Mouse (Mus musculus) limb, embryonic 15.5 days (tissue): ENCODE results near the gene Prkci. TPM values are rescaled to one million over a fixed set of nuclear protein-coding genes. Genes with fewer than 3 reads are reported as not detected.

Source experiments
- ATAC-seq: fragments of 200-750 bp; cut with Nextera tagmentation; 2 replicates; pipeline ENCODE4 v1.8.0; 2017; ENCODE audit warnings: low read depth, moderate TSS enrichment; ENCODE audit not compliant: insufficient number of reproducible peaks, low FRiP score, low TSS enrichment
- H3K27ac ChIP-seq: fragments of 300-500 bp; sonication (generic); 2 replicates; pipeline ENCODE4 v1.5.1; 2015; ENCODE audit warnings: moderate library complexity, mild to moderate bottlenecking, inconsistent platforms
- H3K27me3 ChIP-seq: fragments of 300-500 bp; sonication (generic); 2 replicates; pipeline ENCODE4 v1.6.1; 2015; ENCODE audit warnings: inconsistent platforms
- H3K36me3 ChIP-seq: fragments of 300-500 bp; sonication (generic); 2 replicates; pipeline ENCODE4 v1.6.1; 2015; ENCODE audit warnings: inconsistent platforms
- H3K4me1 ChIP-seq: fragments of 300-500 bp; sonication (generic); 2 replicates; pipeline ENCODE4 v1.6.1; 2015; ENCODE audit warnings: inconsistent platforms
- H3K4me2 ChIP-seq: fragments of 300-500 bp; sonication (generic); 2 replicates; pipeline ENCODE4 v1.6.1; 2015; ENCODE audit warnings: mild to moderate bottlenecking, inconsistent platforms
- H3K4me3 ChIP-seq: fragments of 300-500 bp; sonication (generic); 2 replicates; pipeline ENCODE4 v1.5.1; 2015; ENCODE audit warnings: mild to moderate bottlenecking, inconsistent platforms
- H3K9ac ChIP-seq: fragments of 300-500 bp; sonication (generic); 2 replicates; pipeline ENCODE4 v1.6.1; 2015; ENCODE audit warnings: inconsistent platforms
- H3K9me3 ChIP-seq: fragments of 300-500 bp; sonication (generic); 2 replicates; pipeline ENCODE4 v1.6.1; 2016; ENCODE audit warnings: inconsistent platforms
- WGBS: fragments of 180-500 bp; shearing (Covaris S2); methylation state at CpG from one replicate; pipeline ENCODE4 v1.1.7; 2015; 5-methylcytosine and 5-hydroxymethylcytosine counted together
- polyA plus RNA-seq: library from polyadenylated mRNA; unstranded; fragments of >200 nt; fragmentation: Nextera tagmentation; extraction: Ambion mirVana; gene quantifications from 2 replicates; pipeline ENCODE4 v1.2.1, GENCODE M21; 2015

Prkci gene
- polyA plus RNA-seq, result 29.7 and 38.6 TPM in 2 replicates

DNA sequence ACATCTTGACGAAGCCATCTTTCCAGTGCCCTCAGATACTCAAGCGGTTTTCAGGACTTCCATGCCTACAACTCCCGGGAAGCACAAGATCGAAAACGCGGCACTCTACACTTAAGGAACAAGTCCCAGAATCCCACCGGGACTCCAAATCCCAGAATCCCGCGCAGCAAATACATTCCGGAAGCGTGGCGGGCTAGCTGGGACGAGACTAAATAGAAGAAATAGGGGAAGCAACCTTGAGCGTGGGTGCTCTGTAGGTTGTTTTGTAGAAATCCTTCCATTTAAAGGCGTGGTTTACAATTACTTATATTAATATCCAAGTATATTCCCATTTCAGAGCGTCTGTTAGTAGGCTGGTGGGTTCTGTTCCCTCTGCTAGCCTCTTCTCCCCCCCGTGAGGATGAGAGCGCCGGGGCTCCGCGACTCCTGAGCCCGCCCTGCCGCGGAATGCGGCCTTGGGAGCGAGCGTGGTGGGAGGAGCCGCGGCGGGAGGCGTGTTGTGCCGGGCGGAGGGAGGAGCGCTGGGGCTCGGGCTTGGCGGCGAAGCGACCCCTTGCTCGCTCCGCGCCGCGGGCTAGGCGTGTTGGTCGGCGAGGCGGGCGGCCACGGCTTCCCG lies at the start of gene Prkci:
Gene Prkci, plus strand, starts transcription at position 465 of the 616 bp plus-strand sequence.
- peak; percentile 96 for ATAC-seq
- Histone ChIP-seq H3K27ac (peak within 1 kb of the TSS; percentile 82), H3K4me2 (peak within 1 kb of the TSS; percentile 53), H3K27me3 (no peaks in the 10 kb centered on the region), H3K4me3 (peak within 1 kb of the TSS; percentile 91), H3K36me3 (no peaks in the 10 kb centered on the region), H3K9me3 (no peaks in the 10 kb centered on the region), H3K4me1 (peaks cover 25% of the 10 kb centered on the region), H3K9ac (peak within 1 kb of the TSS; percentile 79)
- under 1% methylated on average over 49 of the region's 50 CpGs for WGBS

DNA sequence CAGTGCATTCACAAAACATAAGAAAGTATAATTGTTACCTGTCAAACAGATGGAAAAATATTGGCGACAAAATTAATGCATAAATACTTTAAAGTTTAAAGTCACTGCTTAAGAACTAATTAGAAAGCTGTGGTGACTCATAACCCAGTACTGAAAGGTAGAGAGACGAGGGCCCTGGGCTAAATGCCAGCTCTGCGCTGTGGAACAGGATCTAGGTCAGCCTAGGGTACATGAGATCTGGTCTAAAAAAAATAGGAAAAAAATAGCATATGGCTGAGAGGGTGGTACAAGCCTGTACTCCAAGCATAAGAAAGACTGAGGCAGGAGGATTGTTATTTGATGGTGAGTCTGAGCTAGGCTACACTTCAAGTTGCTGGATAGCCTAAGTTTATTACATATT lies 43.9 kb upstream of the Prkci start:
- H3K36me3 ChIP-seq, result peaks cover 56% of the 10 kb centered on the region
- WGBS, result 59% methylated on average over 3 of the region's 3 CpGs
- no peak overlapping the region for H3K4me3 ChIP-seq

DNA sequence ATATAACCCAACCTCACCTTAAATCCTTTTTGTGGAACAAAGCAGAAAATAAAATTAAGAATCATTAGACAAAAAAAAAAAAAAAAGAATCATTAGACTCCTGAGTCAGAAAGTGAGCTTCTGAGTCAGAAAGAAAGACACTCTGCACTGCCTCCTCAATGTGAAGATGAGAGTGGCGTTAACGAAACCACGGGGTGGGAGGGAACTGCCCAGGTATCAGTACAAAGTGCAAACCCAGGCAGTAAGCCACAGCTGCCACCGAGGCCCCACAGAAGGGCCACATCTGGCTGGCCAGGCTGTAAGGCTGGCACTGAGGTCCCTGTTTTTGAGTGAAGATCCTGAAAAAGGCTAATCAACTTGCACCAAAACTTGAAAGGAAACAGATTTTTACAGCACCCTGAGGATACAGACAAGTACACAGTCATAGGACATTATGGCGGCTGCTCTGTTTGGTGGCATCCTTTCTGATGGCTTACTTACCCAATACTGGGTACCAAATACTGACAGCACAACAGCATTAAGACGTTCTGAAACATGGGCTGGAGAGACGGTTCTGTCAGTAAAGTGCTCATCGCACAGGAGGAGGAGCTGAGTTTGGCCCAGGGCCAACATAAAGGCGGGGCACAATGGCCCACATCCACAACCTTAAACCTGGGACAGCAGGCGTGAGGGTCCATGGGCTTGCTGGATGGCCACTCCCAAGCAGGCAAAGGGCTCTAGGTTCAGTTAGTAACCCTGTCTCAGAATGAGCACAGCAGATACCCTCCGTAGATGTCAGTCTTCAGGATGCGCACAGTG lies 43.1 kb upstream of the Prkci start:
- Histone ChIP-seq H3K9ac (no peak overlapping the region), H3K27me3 (no peaks in the 10 kb centered on the region), H3K4me1 (no peaks in the 10 kb centered on the region), H3K27ac (no peak overlapping the region), H3K36me3 (peaks cover 56% of the 10 kb centered on the region), H3K9me3 (no peaks in the 10 kb centered on the region), H3K4me3 (no peak overlapping the region), H3K4me2 (no peak overlapping the region)
- WGBS, result 85% methylated on average over 12 of the region's 12 CpGs
- no peak for ATAC-seq

More for the DNA sequence above, 43.9 kb upstream of the Prkci start:
- Histone ChIP-seq H3K9ac (no peak overlapping the region), H3K4me1 (no peaks in the 10 kb centered on the region), H3K9me3 (no peaks in the 10 kb centered on the region), H3K27ac (no peak overlapping the region), H3K27me3 (no peaks in the 10 kb centered on the region), H3K4me2 (no peak overlapping the region)
- no peak for ATAC-seq

DNA sequence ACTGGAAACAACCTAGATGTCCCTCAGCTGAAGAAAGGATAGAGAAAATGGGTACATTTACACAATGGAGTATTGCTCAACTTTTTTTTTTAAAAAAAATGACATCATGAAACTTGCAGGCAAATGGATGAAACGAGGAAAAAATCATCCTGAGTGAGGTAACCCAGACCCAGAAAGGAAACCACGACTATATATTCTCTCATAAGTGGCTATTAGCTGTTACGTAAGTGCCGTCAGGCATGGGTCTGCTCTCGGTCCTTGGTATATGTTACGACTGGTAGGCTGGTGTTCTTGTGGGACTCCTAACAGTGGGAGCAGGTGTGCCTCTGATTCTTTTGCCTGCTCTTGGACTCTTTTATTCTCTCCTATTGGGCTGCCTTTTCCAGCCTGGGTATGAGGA lies 39.2 kb upstream of the Prkci start:
- Histone ChIP-seq H3K27me3 (no peaks in the 10 kb centered on the region), H3K4me2 (no peak overlapping the region), H3K4me1 (no peaks in the 10 kb centered on the region), H3K36me3 (peaks cover 79% of the 10 kb centered on the region), H3K9ac (no peak overlapping the region), H3K4me3 (no peak overlapping the region), H3K9me3 (no peaks in the 10 kb centered on the region), H3K27ac (no peak overlapping the region)
- no peak for ATAC-seq
- 82% methylated on average over 6 of the region's 6 CpGs for WGBS

DNA sequence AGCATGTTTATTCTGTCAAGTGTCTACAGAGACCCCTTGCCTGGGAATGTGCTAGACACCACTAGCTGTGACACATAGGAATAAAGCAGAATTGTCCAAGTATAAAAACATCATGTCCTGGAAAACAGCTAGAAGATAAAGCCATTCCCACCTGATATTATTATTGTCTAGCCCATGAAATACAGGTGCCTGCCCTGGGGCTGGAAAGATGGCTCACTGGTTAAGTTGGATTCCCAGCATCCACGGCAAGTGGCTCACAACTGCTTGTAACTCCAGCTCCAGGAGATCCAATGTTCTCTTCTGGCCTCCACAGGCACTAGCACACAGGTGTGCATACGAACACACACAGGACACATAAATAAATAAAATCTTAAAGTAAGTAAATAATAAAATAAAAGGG lies 36.8 kb upstream of the Prkci start:
- no peaks in the 10 kb centered on the region for H3K27me3 ChIP-seq
- WGBS, result 79% methylated on average over 2 of the region's 2 CpGs
- no peak overlapping the region for H3K4me2 ChIP-seq
- H3K9me3 ChIP-seq, result no peaks in the 10 kb centered on the region
- H3K4me3 ChIP-seq, result no peak overlapping the region
- no peak for ATAC-seq
- H3K36me3 ChIP-seq, result peaks cover 82% of the 10 kb centered on the region
- no peak overlapping the region for H3K27ac ChIP-seq
- H3K9ac ChIP-seq, result no peak overlapping the region
- H3K4me1 ChIP-seq, result no peaks in the 10 kb centered on the region

DNA sequence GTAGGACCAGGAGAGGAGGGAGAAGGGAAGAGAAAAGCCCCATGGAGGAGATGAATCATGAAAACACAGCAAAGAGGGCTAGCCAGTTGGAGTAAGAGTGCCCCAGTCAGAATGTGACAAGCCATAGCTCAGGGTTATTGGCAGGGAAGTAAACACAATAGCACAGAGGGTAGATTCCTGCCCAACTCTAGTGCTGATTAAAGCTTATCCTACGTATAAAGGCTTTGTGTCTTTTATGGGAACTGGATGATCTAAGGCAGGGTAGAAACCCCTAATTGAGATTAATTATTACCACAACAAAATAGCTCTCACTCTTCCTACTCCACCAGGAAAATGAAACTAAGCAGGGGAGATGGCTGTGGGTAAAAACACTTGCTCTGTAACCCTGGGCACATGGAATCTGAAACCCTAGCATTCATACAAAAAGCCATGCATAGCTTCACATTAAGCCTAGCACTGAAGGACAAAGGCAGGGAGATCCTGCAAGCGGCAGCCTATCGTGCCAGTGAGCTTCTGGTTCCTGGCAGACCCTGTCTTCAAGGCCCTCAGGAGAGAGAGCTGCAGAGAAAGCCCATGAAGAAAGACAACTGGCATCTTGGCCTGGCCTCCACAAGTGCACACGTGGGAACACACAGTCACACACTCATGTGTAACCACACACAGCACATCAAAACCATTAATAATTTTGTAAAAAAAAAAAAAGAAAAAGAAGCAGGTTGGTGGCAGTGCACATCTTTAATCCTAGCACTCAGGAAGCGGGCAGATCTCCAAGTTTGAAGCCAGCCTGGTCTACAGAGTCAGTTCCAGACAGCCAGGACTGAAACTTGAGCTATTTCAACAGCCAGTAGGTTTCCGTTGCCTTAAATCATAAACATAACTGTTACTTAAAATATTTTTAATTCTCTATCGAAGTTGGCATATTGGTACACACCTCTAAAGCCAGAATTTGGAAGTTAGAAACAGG lies 35.4 kb upstream of the Prkci start:
- Histone ChIP-seq H3K4me1 (no peaks in the 10 kb centered on the region), H3K9me3 (no peaks in the 10 kb centered on the region), H3K27me3 (no peaks in the 10 kb centered on the region), H3K4me2 (no peak overlapping the region), H3K9ac (no peak overlapping the region), H3K4me3 (no peak overlapping the region), H3K27ac (no peak overlapping the region), H3K36me3 (peaks cover 80% of the 10 kb centered on the region)
- 75% methylated on average over 7 of the region's 7 CpGs for WGBS
- ATAC-seq, result no peak

DNA sequence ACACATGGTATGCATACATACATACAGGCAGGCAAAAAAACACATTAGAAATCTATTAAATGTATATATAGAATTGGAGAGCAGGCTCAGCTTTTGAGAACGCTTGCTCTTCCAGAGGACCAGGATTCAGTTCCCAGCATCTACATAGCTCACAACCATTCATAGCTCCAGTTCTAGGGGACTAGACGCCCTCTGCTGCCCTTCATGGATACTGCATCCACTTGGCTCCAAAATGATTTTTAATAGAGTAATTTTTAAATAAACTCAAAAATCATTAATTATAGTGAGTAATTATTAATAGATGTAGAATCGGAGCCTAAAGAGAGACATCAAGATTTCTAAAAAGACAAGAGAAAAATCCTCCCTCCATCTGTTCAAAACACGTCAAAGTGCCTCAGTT lies 32.4 kb upstream of the Prkci start:
- Histone ChIP-seq H3K4me3 (no peak overlapping the region), H3K4me1 (peaks cover 4% of the 10 kb centered on the region), H3K9ac (no peak overlapping the region), H3K27me3 (no peaks in the 10 kb centered on the region), H3K4me2 (no peak overlapping the region), H3K36me3 (peaks cover 66% of the 10 kb centered on the region), H3K9me3 (no peaks in the 10 kb centered on the region), H3K27ac (no peak overlapping the region)
- 91% methylated on average over 4 of the region's 4 CpGs for WGBS
- ATAC-seq, result no peak

DNA sequence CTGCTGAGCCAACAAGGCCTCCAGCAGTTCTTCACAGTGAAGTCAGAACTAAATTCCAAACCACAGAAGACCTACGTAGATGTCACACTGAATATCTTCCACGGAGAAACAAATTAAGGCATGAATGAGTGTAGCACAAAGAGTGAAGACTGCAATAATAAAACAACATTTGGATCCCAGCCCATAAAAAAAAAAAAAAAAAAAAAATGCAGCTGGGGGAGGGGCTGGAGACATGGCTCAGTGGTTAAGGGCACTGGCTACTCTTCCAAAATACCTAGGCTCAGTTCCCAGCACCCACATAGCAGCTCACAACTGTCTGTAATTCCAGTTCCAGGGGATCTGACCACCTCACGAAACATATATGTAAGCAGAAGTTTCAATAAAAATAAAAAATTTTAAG lies 31.3 kb upstream of the Prkci start:
- peaks cover 6% of the 10 kb centered on the region for H3K4me1 ChIP-seq
- H3K36me3 ChIP-seq, result peaks cover 56% of the 10 kb centered on the region
- 92% methylated on average over 3 of the region's 3 CpGs for WGBS
- no peak overlapping the region for H3K4me3 ChIP-seq
- H3K27me3 ChIP-seq, result no peaks in the 10 kb centered on the region
- H3K9me3 ChIP-seq, result no peaks in the 10 kb centered on the region
- no peak overlapping the region for H3K27ac ChIP-seq
- H3K4me2 ChIP-seq, result no peak overlapping the region
- no peak for ATAC-seq
- H3K9ac ChIP-seq, result no peak overlapping the region

DNA sequence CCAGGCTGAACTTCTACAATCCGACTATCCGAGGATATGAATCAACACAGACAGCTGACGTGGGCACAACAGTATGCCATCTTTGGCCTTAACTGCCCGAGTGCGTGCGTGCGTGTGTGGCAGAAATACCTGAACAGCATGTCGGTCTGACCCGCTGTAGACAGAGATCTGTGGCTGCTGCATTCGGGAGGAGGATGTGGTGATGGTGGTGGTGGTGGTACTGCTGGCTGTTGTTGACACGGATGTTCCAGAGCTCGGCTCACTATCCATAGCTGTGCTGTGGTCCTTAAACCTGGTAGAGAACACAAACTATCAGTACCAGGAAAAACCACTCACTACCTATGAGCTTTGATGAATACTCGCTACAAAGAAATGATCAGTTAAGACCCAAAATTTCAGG lies 29.9 kb upstream of the Prkci start:
- no peak for ATAC-seq
- H3K27me3 ChIP-seq, result no peaks in the 10 kb centered on the region
- peaks cover 6% of the 10 kb centered on the region for H3K4me1 ChIP-seq
- H3K4me2 ChIP-seq, result no peak overlapping the region
- H3K27ac ChIP-seq, result no peak overlapping the region
- 94% methylated on average over 13 of the region's 13 CpGs for WGBS
- H3K9me3 ChIP-seq, result no peaks in the 10 kb centered on the region
- no peak overlapping the region for H3K9ac ChIP-seq
- H3K4me3 ChIP-seq, result no peak overlapping the region
- H3K36me3 ChIP-seq, result peaks cover 41% of the 10 kb centered on the region

DNA sequence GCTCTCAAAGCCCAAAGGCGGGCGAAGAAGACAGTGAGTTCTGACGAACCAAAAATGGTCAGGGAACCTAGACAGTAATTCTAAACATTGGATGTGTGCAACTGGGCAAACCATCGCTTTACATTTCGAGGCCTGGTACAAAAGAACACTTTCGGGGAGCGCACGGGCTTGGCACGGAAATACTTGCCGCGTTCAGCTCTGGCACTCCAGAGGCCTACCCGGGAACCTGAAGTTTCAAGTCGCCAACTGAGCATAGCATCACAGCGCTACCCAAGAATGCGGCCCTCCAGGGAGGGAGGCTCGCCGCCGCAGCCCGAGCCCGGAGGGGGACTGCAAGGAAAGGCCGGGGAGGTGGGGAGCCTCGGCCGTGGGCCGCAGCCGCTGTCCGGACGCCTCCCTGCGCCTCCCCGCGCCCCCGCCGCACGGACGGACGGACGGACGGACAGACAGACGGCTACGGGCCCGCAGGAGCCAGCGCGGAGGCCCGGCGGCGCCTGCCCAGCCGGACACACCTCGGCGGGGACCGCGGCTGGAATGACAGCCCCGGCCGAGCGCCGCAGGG lies 26.9 kb upstream of the Prkci start:
- peak overlapping the region; percentile 91 for H3K27ac ChIP-seq
- peak overlapping the region; percentile 55 for H3K4me2 ChIP-seq
- H3K4me3 ChIP-seq, result peak overlapping the region; percentile 99
- no peaks in the 10 kb centered on the region for H3K9me3 ChIP-seq
- peak overlapping the region; percentile 90 for H3K9ac ChIP-seq
- no peaks in the 10 kb centered on the region for H3K27me3 ChIP-seq
- peaks cover 21% of the 10 kb centered on the region for H3K36me3 ChIP-seq
- under 1% methylated on average over 40 of the region's 54 CpGs for WGBS
- H3K4me1 ChIP-seq, result peaks cover 6% of the 10 kb centered on the region
- peak; percentile 52; the same call in 1 of the 2 replicates for ATAC-seq

DNA sequence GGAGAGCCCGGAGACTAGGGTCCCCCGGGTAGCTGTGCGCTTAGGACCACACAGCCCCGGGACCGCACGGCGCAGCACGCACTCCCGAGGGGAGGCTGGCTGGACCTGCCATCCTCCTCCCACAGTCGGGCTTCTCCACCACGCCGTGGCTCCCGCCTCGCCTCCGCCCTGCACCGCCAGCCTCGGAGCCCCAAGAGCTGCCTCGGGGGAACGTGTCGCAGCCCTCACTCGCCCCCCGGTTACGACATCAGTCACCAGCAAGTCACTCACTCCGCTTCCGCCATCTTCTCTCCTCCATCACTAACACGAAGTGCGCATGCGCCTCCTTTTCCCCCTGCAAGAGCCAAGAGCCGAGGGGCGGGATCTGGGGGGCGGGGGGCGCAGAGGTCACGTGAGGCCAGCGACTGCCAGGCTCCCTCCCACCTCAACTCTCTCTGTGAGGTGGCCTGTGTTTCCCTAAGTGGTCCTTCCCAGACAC lies 26.4 kb upstream of the Prkci start, which contains the start of gene Phc3:
Gene Phc3, minus strand, starts transcription at position 312 of the 478 bp plus-strand sequence.
- peaks cover 16% of the 10 kb centered on the region for H3K36me3 ChIP-seq
- WGBS, result under 1% methylated on average over 34 of the region's 34 CpGs
- H3K4me2 ChIP-seq, result peak within 1 kb of the TSS; percentile 55
- peaks cover 6% of the 10 kb centered on the region for H3K4me1 ChIP-seq
- peak; percentile 90 for ATAC-seq
- peak within 1 kb of the TSS; percentile 90 for H3K9ac ChIP-seq
- H3K27me3 ChIP-seq, result no peaks in the 10 kb centered on the region
- no peaks in the 10 kb centered on the region for H3K9me3 ChIP-seq
- peak within 1 kb of the TSS; percentile 99 for H3K4me3 ChIP-seq
- H3K27ac ChIP-seq, result peak within 1 kb of the TSS; percentile 91
